Mouse (Mus musculus) mouse trophoblast stem cell (cell line): ENCODE measurements at regions not wholly inside any gene's neighbourhood (a gene's known extent, or its start where the extent isn't known, plus 50 kb on each side); places are given as distances from the start of the nearest gene placed in this dataset.

Experiments used
- in situ Hi-C, 2 experiments: fragments of 300-500 bp; cut with MseI, MboI; formaldehyde crosslinking; loops; 2 replicates in 1 of 2; 3 replicates in 1 of 2; pipeline ENCODE4 v1.15.1; 2025

GRCm38 (mm10) chr1:80030635-80031034 is 169.7 kb upstream of the Serpine2 start:
- in situ Hi-C loops = no loop called here

- in situ Hi-C loops = no loop called here
These were observed 169.2 kb upstream of the Serpine2 start for GRCm38 (mm10) chr1:80030224-80030623.

GRCm38 (mm10) chr1:80025863-80026616 is 165.1 kb upstream of the Serpine2 start:
- in situ Hi-C loops = no loop called here

GRCm38 (mm10) chr1:80023518-80024095 is 162.6 kb upstream of the Serpine2 start:
- in situ Hi-C loops = no loop called here

- in situ Hi-C loops = no loop called here
These were observed 160.9 kb upstream of the Serpine2 start for GRCm38 (mm10) chr1:80021866-80022265.

GRCm38 (mm10) chr1:80018391-80019065 is 157.5 kb upstream of the Serpine2 start:
- in situ Hi-C loops = no loop called here

GRCm38 (mm10) chr1:80015474-80015873 is 154.5 kb upstream of the Serpine2 start:
- in situ Hi-C loops = no loop called here

GRCm38 (mm10) chr1:80014586-80014985 is 153.6 kb upstream of the Serpine2 start:
- in situ Hi-C loops = no loop called here

- in situ Hi-C loops = no loop called here
These were observed 149.7 kb upstream of the Serpine2 start for GRCm38 (mm10) chr1:80010724-80011123.

GRCm38 (mm10) chr1:79999081-79999480 is 138.1 kb upstream of the Serpine2 start:
- in situ Hi-C loops = no loop called here

- in situ Hi-C loops = no loop called here
These were observed 136.9 kb upstream of the Serpine2 start for GRCm38 (mm10) chr1:79997911-79998310.

GRCm38 (mm10) chr1:79997456-79997855 is 136.5 kb upstream of the Serpine2 start:
- in situ Hi-C loops = no loop called here

GRCm38 (mm10) chr1:79984721-79985120 is 123.7 kb upstream of the Serpine2 start:
- in situ Hi-C loops = no loop called here

- in situ Hi-C loops = no loop called here
These were observed 121.8 kb upstream of the Serpine2 start for GRCm38 (mm10) chr1:79982678-79983280.

GRCm38 (mm10) chr1:79979863-79980262 is 118.9 kb upstream of the Serpine2 start:
- in situ Hi-C loops = no loop called here

GRCm38 (mm10) chr1:79978156-79978555 is 117.2 kb upstream of the Serpine2 start:
- in situ Hi-C loops = no loop called here

GRCm38 (mm10) chr1:79956121-79956520 is 95.1 kb upstream of the Serpine2 start:
- in situ Hi-C loops = no loop called here

- in situ Hi-C loops = no loop called here
These were observed 83.3 kb upstream of the Serpine2 start for GRCm38 (mm10) chr1:79944231-79944630.

GRCm38 (mm10) chr1:79932435-79932834 is 71.5 kb upstream of the Serpine2 start:
- in situ Hi-C loops = no loop called here

GRCm38 (mm10) chr1:79927740-79928139 is 66.8 kb upstream of the Serpine2 start:
- in situ Hi-C loops = no loop called here

- in situ Hi-C loops = no loop called here
These were observed 64.8 kb upstream of the Serpine2 start for GRCm38 (mm10) chr1:79925776-79926175.

GRCm38 (mm10) chr1:79921890-79922289 is 60.9 kb upstream of the Serpine2 start:
- in situ Hi-C loops = no loop called here
